Mouse (Mus musculus) myocyte (in vitro differentiated cells): ENCODE data around the gene Gm11172.

ENCODE experiments used
- CEBPB ChIP-seq: IDR thresholded peaks from 2 replicates; pipeline ENCODE4 v1.6.1; 2011; ENCODE audit warnings: mild to moderate bottlenecking, moderate library complexity; ENCODE audit not compliant: poor library complexity, insufficient read depth, severe bottlenecking
- E2F4 ChIP-seq: IDR thresholded peaks from one replicate; pipeline ENCODE4 v1.6.1; 2011; ENCODE audit warnings: mild to moderate bottlenecking, control low read depth, moderate library complexity; ENCODE audit not compliant: insufficient read depth
- MAX ChIP-seq: IDR thresholded peaks from one replicate; pipeline ENCODE4 v1.6.1; 2011; ENCODE audit warnings: low read depth, mild to moderate bottlenecking, control low read depth
- MYOD1 ChIP-seq, 3 experiments: IDR thresholded peaks; one replicate each; pipeline ENCODE4 v1.6.1; 2011; ENCODE audit warnings: control low read depth in 2 of 3, low read depth in 2 of 3, mild to moderate bottlenecking in 2 of 3, moderate library complexity in 1 of 3; ENCODE audit not compliant: insufficient read length in 2 of 3, control insufficient read depth in 1 of 3
- MYOG ChIP-seq, 3 experiments: IDR thresholded peaks; one replicate each; pipeline ENCODE4 v1.6.1; 2011; ENCODE audit warnings: control low read depth in 2 of 3, low read depth in 2 of 3, mild to moderate bottlenecking in 2 of 3; ENCODE audit not compliant: insufficient read length in 2 of 3, control insufficient read depth in 1 of 3, insufficient read depth in 1 of 3
- POLR2A ChIP-seq: IDR thresholded peaks from one replicate; pipeline ENCODE4 v1.6.1; 2011; ENCODE audit warnings: low read depth, mild to moderate bottlenecking, control low read depth, moderate library complexity; ENCODE audit not compliant: insufficient read length
- POLR2AphosphoS2 ChIP-seq: IDR thresholded peaks from one replicate; pipeline ENCODE4 v1.6.1; 2011; ENCODE audit warnings: low read depth, control low read depth; ENCODE audit not compliant: insufficient read length
- TCF12 ChIP-seq: IDR thresholded peaks from one replicate; pipeline ENCODE4 v1.6.1; 2011; ENCODE audit warnings: mild to moderate bottlenecking, control low read depth; ENCODE audit not compliant: poor library complexity, insufficient read depth, severe bottlenecking
- USF1 ChIP-seq: IDR thresholded peaks from one replicate; pipeline ENCODE4 v1.6.1; 2011; ENCODE audit warnings: low read depth, mild to moderate bottlenecking, control low read depth, moderate library complexity

GRCm38 (mm10) chr16:10837903-10838302, 25.2 kb downstream of the Gm11172 start:
- TF ChIP-seq MYOG (IDR thresholded peaks at IDR 0.05; ENCODE audit: control insufficient read depth in 1 of 3, insufficient read depth in 1 of 3, insufficient read length in 2 of 3, low read depth in 2 of 3) (no peak), POLR2A (no peak), USF1 (no peak), MYOD1 (IDR thresholded peaks at IDR 0.05; ENCODE audit: control insufficient read depth in 1 of 3, insufficient read length in 2 of 3, low read depth in 2 of 3) (no peak), E2F4 (no peak), MAX (no peak), TCF12 (no peak), CEBPB (no peak), POLR2AphosphoS2 (no peak)
